Mouse (Mus musculus): Measurements from ENCODE around the gene Ccdc8.

DNA sequence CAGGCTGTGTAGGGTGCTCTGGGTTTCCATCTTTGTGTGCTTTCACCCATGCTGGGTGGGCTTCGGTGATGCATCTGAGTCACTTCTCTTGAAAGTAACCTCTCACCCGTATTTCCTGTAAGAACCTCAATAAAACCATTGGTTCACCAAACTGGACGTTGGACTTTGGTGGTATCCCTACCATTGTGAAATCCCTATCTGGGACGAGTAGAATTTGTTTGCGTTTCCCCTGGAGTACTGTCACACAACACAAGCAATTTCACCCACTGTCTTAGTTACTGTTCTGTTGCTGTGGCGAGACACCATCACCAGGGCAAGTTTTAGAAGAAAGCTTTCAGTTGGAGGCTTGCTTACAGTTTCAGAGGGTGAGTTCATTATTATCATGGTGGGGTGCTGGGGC, 24.1 kb upstream of the Ccdc8 start:
- TF ChIP-seq CTCF (IDR thresholded peaks at IDR 0.05; ENCODE audit: borderline replicate concordance, insufficient read depth, low read depth, low read length) (no peak), POLR2A (IDR thresholded peaks at IDR 0.05; ENCODE audit: borderline replicate concordance, insufficient read depth, low read length) (no peak)
